Mouse (Mus musculus) myocyte (in vitro differentiated cells): Measurements from ENCODE around the gene Slc27a3.

Experiments used
- CEBPB ChIP-seq: IDR thresholded peaks from 2 replicates; pipeline ENCODE4 v1.6.1; 2011; ENCODE audit warnings: mild to moderate bottlenecking, moderate library complexity; ENCODE audit not compliant: poor library complexity, insufficient read depth, severe bottlenecking
- E2F4 ChIP-seq: IDR thresholded peaks from one replicate; pipeline ENCODE4 v1.6.1; 2011; ENCODE audit warnings: mild to moderate bottlenecking, control low read depth, moderate library complexity; ENCODE audit not compliant: insufficient read depth
- MYOG ChIP-seq, 3 experiments: IDR thresholded peaks; one replicate each; pipeline ENCODE4 v1.6.1; 2011; ENCODE audit warnings: control low read depth in 2 of 3, low read depth in 2 of 3, mild to moderate bottlenecking in 2 of 3; ENCODE audit not compliant: insufficient read length in 2 of 3, control insufficient read depth in 1 of 3, insufficient read depth in 1 of 3
- POLR2A ChIP-seq: IDR thresholded peaks from one replicate; pipeline ENCODE4 v1.6.1; 2011; ENCODE audit warnings: low read depth, mild to moderate bottlenecking, control low read depth, moderate library complexity; ENCODE audit not compliant: insufficient read length

DNA sequence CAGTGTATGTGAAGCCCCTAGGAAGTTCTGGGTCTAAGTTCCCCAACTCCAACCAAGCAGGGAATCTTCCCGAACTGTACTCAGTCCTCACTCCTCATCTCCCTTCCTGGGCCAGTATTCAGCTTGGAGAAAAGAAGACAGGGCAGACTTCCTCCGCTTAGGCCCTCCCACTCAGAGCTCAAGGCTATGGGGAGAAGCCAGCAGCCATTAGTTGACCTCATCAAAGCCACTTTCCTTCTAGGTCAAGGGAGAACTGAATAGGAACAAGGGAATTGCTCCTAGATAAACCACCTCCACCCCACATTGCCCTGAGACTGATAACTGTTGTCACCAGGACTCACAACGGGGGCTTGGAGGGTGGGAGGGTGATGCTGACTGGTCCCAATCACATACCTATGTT is 14.4 kb upstream of the Slc27a3 start:
- TF ChIP-seq E2F4 (no peak), POLR2A (no peak), CEBPB (no peak), MYOG (IDR thresholded peaks at IDR 0.05; ENCODE audit: control insufficient read depth in 1 of 3, insufficient read depth in 1 of 3, insufficient read length in 2 of 3, low read depth in 2 of 3) (no peak)
